Mouse (Mus musculus) heart, postnatal 0 days (tissue): ENCODE measurements around the gene Rufy1.

Experiments
- CTCF ChIP-seq: IDR thresholded peaks from 2 replicates; pipeline ENCODE4 v1.5.1; 2016; ENCODE audit warnings: antibody characterized with exemption, control low read depth, low read depth
- EP300 ChIP-seq: IDR thresholded peaks from 2 replicates; pipeline ENCODE4 v1.6.1; 2016; ENCODE audit warnings: antibody characterized with exemption, low read depth

GRCm38 (mm10) chr11:50431134-50432068 is 476 bp upstream of the Rufy1 start:
- TF ChIP-seq CTCF (no peak), EP300 (no peak)
